Mouse (Mus musculus): ENCODE measurements around the gene Gpr50.

Gene Gpr50

GRCm38 (mm10) chrX:71663374-71663773, at the start of gene Gpr50:
TSS of gene Gpr50 (plus strand) at chrX:71663667.
- DNase-seq (ENCODE audit: low spot score): no peak

- DNase-seq (ENCODE audit: low spot score): no peak
Observed at GRCm38 (mm10) chrX:71622286-71622685, 41.2 kb upstream of the Gpr50 start.

GRCm38 (mm10) chrX:71623843-71624242, 39.6 kb upstream of the Gpr50 start:
- peak; percentile 6 for DNase-seq (ENCODE audit: low spot score)

- DNase-seq (ENCODE audit: low spot score): peak; percentile 18
Observed at GRCm38 (mm10) chrX:71628306-71628705, 35.2 kb upstream of the Gpr50 start.

- no peak for DNase-seq (ENCODE audit: low spot score)
Observed at GRCm38 (mm10) chrX:71630709-71631108, 32.8 kb upstream of the Gpr50 start.

GRCm38 (mm10) chrX:71631130-71631529, 32.3 kb upstream of the Gpr50 start:
- no peak for DNase-seq (ENCODE audit: low spot score)

GRCm38 (mm10) chrX:71647958-71648357, 15.5 kb upstream of the Gpr50 start:
- peak; percentile 51 for DNase-seq (ENCODE audit: low spot score)

- no peak for DNase-seq (ENCODE audit: low spot score)
Observed at GRCm38 (mm10) chrX:71648434-71648833, 15.0 kb upstream of the Gpr50 start.

GRCm38 (mm10) chrX:71648848-71649454, 14.5 kb upstream of the Gpr50 start:
- peak; percentile 44 for DNase-seq (ENCODE audit: low spot score)

- DNase-seq (ENCODE audit: low spot score): no peak
Observed at GRCm38 (mm10) chrX:71649993-71650392, 13.5 kb upstream of the Gpr50 start.

GRCm38 (mm10) chrX:71661794-71662193, 1.7 kb upstream of the Gpr50 start:
- DNase-seq (ENCODE audit: low spot score): no peak

- no peak for DNase-seq (ENCODE audit: low spot score)
Observed at GRCm38 (mm10) chrX:71663871-71664687, 612 bp downstream of the Gpr50 start.

- DNase-seq (ENCODE audit: low spot score): no peak
Observed at GRCm38 (mm10) chrX:71664688-71665026, 1.2 kb downstream of the Gpr50 start.

- no peak for DNase-seq (ENCODE audit: low spot score)
Observed at GRCm38 (mm10) chrX:71670254-71670653, 6.8 kb downstream of the Gpr50 start.

GRCm38 (mm10) chrX:71700817-71701469, 37.5 kb downstream of the Gpr50 start:
- DNase-seq (ENCODE audit: low spot score): no peak
